Mouse (Mus musculus) liver, adult 2 months (tissue): ENCODE measurements around the gene Galnt16. TPM values are rescaled to one million over a fixed set of nuclear protein-coding genes. Genes with fewer than 3 reads are reported as not detected.

Experiments
- DNase-seq: peaks from one replicate; pipeline ENCODE4 v3.0.0-alpha.2; 2011; ENCODE audit warnings: low read depth, low spot score; ENCODE audit errors: extremely low read depth
- H3K27ac ChIP-seq: fragments of 200-500 bp; replicated peaks from 2 replicates; pipeline ENCODE4 v1.5.1; 2012; ENCODE audit warnings: low read depth, mild to moderate bottlenecking, control low read depth, inconsistent platforms, low read length; ENCODE audit not compliant: insufficient read depth
- H3K27me3 ChIP-seq: fragments of 200-500 bp; 2 replicates; pipeline ENCODE4 v1.6.1; 2012; ENCODE audit warnings: mild to moderate bottlenecking, moderate library complexity, low read length, inconsistent platforms; ENCODE audit not compliant: control insufficient read depth, insufficient read depth
- H3K36me3 ChIP-seq: fragments of 200-500 bp; 2 replicates; pipeline ENCODE4 v1.6.1; 2012; ENCODE audit warnings: low read length, inconsistent platforms; ENCODE audit not compliant: control insufficient read depth, insufficient read depth
- H3K4me1 ChIP-seq: fragments of 200-500 bp; 2 replicates; pipeline ENCODE4 v1.6.1; 2011; ENCODE audit warnings: low read length; ENCODE audit not compliant: control insufficient read depth, insufficient read depth
- H3K4me3 ChIP-seq: fragments of 200-500 bp; 2 replicates; pipeline ENCODE4 v1.5.1; 2011; ENCODE audit warnings: low read depth, mild to moderate bottlenecking, control low read depth, low read length, moderate library complexity; ENCODE audit not compliant: insufficient read depth
- H3K79me2 ChIP-seq: fragments of 200-500 bp; 2 replicates; pipeline ENCODE4 v1.6.1; 2012; ENCODE audit warnings: inconsistent platforms, mild to moderate bottlenecking, low read length, moderate library complexity; ENCODE audit not compliant: control insufficient read depth, insufficient read depth
- H3K9ac ChIP-seq: fragments of 200-500 bp; 2 replicates; pipeline ENCODE4 v1.6.1; 2012; ENCODE audit warnings: low read depth, mild to moderate bottlenecking, control low read depth, inconsistent platforms, low read length
- CTCF ChIP-seq: fragments of 200-500 bp; IDR thresholded peaks from 2 replicates; pipeline ENCODE4 v1.5.1; 2011; ENCODE audit warnings: low read depth, low read length, control low read depth
- POLR2A ChIP-seq: fragments of 200-500 bp; IDR thresholded peaks from 2 replicates; pipeline ENCODE4 v1.6.1; 2011; ENCODE audit warnings: low read length, control low read depth; ENCODE audit not compliant: insufficient read depth; ENCODE audit errors: extremely low read depth
- WGBS: fragments of 180-500 bp; shearing (Covaris S2); methylation state at CpG from one replicate; pipeline ENCODE4 v1.1.7; 2018; 5-methylcytosine and 5-hydroxymethylcytosine counted together
- polyA plus RNA-seq: library from polyadenylated mRNA; depleted of rRNA; stranded (reverse); fragments of >200 nt; gene quantifications from 2 replicates; pipeline ENCODE4 v1.2.3, GENCODE M21; 2012
- total RNA-seq: library from RNA; depleted of rRNA; stranded (reverse); fragments of >200 nt; gene quantifications from 2 replicates; pipeline ENCODE4 v1.2.3, GENCODE M21; 2014

Gene Galnt16
- total and polyA plus RNA-seq, 2 experiments, result 0.02 TPM; not detected in 1

DNA sequence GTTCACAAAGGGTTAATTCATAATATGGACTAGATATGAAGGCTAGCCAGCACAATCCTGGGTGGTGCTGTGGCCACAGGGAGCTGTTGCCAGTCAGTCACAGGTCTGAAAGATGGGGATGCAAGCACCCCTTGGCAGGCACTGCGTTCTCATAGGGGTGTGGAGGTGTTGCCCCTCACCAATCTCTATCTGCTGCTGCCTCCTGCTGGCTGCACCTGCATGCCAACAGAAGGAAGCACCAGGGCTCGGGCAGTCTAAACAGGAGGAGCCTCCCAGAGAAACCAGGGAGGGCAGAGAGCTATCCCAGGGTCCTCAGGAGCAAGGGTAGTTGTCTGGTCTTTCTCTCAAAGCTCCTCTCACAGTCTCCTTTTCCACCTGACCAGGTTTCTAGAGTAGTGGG lies 66.9 kb downstream of the Galnt16 start:
- Histone ChIP-seq H3K4me1 (no peaks in the 10 kb centered on the region), H3K9ac (no peak overlapping the region), H3K27ac (no peak overlapping the region), H3K79me2 (no peaks in the 10 kb centered on the region), H3K36me3 (no peaks in the 10 kb centered on the region), H3K27me3 (no peaks in the 10 kb centered on the region), H3K4me3 (no peak overlapping the region)
- no peak for TF ChIP-seq POLR2A
- TF ChIP-seq CTCF, result no peak
- DNase-seq, result no peak
- WGBS, result 58% methylated on average over 2 of the region's 2 CpGs

DNA sequence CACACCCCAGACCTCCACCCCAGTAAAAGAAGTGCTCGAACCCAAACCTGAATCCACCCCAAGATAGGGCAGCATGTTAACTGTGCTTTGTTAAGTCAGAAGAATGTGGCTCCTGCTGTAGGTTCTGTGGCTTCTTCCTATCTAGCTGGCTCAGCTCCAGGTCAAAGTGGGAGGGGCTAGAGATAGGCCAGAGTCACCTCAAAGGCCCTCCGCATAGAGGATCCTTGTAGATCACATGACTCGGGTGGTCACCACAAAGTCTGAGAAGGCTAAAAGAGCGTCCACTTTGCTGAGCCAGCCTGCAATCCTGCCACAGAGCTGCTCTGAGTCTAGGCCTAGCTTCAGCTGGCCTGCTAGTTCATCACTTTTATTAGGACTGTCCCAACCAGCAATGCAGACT lies 76.1 kb downstream of the Galnt16 start:
- no peak overlapping the region for H3K4me3 ChIP-seq
- H3K79me2 ChIP-seq, result no peaks in the 10 kb centered on the region
- H3K9ac ChIP-seq, result no peak overlapping the region
- TF ChIP-seq CTCF, result no peak
- no peak for TF ChIP-seq POLR2A
- H3K4me1 ChIP-seq, result no peaks in the 10 kb centered on the region
- no peak for DNase-seq
- 84% methylated on average over 4 of the region's 4 CpGs for WGBS
- H3K27me3 ChIP-seq, result no peaks in the 10 kb centered on the region
- no peak overlapping the region for H3K27ac ChIP-seq
- no peaks in the 10 kb centered on the region for H3K36me3 ChIP-seq

DNA sequence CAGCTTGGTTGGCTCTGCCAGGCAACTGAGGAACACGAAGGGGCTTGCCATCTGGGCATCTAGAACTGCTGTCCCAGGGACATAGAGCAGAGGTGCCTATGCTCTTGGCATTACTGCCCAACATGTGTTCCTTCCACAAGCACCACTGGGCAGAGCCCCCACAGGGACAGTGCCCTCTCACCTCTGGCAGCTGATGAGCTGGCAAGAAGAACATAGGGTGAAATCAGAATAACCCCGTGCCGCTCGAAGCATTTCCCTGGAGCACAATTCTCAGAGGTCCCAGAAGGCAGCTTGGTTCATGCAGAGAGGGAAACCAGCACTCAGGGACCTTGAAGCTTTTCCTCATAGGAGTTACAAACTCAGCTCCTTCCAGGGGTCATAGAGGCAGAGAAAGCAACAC lies 76.7 kb downstream of the Galnt16 start:
- H3K4me1 ChIP-seq, result no peaks in the 10 kb centered on the region
- TF ChIP-seq CTCF (no peak), POLR2A (no peak)
- H3K9ac ChIP-seq, result no peak overlapping the region
- no peaks in the 10 kb centered on the region for H3K79me2 ChIP-seq
- WGBS, result 87% methylated on average over 4 of the region's 4 CpGs
- H3K4me3 ChIP-seq, result no peak overlapping the region
- H3K27me3 ChIP-seq, result no peaks in the 10 kb centered on the region
- no peaks in the 10 kb centered on the region for H3K36me3 ChIP-seq
- no peak for DNase-seq
- H3K27ac ChIP-seq, result no peak overlapping the region

DNA sequence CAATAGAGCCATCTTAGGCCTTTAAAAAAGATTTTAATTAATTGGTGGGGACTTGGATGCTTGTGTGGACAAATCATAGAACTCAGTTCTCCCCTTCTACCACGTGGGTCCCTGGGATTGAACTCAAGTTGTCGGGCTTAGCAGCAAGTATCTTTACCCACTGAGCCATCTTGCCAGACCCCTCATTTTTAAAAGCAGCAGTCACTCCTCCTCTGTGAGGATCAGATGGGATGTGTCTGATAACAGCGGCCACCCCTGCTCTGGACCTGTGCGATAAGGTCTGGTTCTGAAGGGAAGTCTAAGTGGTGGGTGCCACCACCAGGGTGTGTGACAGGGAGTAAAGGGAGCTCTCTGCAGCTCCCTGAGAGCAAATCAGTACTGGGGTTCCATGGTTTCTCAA lies 77.5 kb downstream of the Galnt16 start:
- no peak overlapping the region for H3K27ac ChIP-seq
- H3K9ac ChIP-seq, result no peak overlapping the region
- no peak for DNase-seq
- 97% methylated on average over 4 of the region's 4 CpGs for WGBS
- H3K79me2 ChIP-seq, result no peaks in the 10 kb centered on the region
- H3K4me1 ChIP-seq, result no peaks in the 10 kb centered on the region
- no peak for TF ChIP-seq POLR2A
- no peak for TF ChIP-seq CTCF
- H3K27me3 ChIP-seq, result no peaks in the 10 kb centered on the region
- H3K36me3 ChIP-seq, result no peaks in the 10 kb centered on the region
- no peak overlapping the region for H3K4me3 ChIP-seq

DNA sequence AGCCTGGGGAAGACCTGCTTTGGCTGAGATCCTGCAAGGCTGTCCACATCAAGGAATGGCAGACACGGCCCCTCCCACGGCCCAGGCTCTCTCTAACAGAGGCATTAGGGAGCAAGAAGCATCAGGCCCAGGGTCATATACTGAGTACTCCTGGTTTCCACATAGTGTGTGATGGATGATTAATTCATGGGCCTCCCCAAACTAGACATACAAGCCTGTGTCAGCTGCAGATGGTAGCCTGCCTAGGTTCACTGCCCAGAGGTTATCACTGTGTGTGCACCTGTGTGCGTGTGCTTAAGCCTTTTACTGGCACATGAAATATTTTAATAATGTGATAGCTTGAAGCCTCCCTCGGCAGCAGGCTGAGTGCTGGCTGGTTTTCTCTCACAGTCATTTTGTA lies 77.9 kb downstream of the Galnt16 start:
- 85% methylated on average over 4 of the region's 4 CpGs for WGBS
- Histone ChIP-seq H3K27ac (no peak overlapping the region), H3K36me3 (no peaks in the 10 kb centered on the region), H3K9ac (no peak overlapping the region), H3K27me3 (no peaks in the 10 kb centered on the region), H3K4me3 (no peak overlapping the region), H3K4me1 (no peaks in the 10 kb centered on the region), H3K79me2 (no peaks in the 10 kb centered on the region)
- no peak for TF ChIP-seq CTCF
- DNase-seq, result no peak

DNA sequence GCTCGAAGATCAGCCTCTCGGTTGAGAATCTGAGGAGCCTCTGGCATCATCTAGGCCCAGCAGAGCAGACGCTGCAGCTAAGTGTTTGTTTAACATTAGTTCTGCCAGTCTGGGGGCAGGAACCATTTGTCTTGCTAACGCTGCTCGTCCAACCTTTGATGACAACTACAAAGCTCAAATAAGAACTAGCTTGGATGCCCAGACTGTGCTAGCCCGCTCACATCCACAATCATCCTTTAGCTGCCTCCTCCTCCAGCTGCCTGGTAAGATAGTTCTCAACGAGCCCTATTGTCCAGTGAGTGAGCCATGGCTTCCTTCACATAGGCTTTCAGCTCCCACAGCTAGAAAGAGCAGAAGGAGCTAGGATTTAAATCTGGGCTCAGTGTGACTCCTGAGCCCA lies 80.2 kb downstream of the Galnt16 start:
- H3K27ac ChIP-seq, result no peak overlapping the region
- H3K4me1 ChIP-seq, result no peaks in the 10 kb centered on the region
- 61% methylated on average over 7 of the region's 7 CpGs for WGBS
- H3K9ac ChIP-seq, result no peak overlapping the region
- no peaks in the 10 kb centered on the region for H3K36me3 ChIP-seq
- DNase-seq, result no peak
- H3K79me2 ChIP-seq, result no peaks in the 10 kb centered on the region
- TF ChIP-seq CTCF (no peak), POLR2A (no peak)
- no peaks in the 10 kb centered on the region for H3K27me3 ChIP-seq
- H3K4me3 ChIP-seq, result no peak overlapping the region
